8 mouse cellular contexts compared by ENCODE assay signal in genomic region chr4:150282631-150283334, GRCm38 (mm10). TPM values are rescaled to one million over a fixed set of nuclear protein-coding genes. Genes with fewer than 3 reads are reported as not detected.
DNase-seq lines count a peak whose midpoint lies in the region; ATAC-seq and TF ChIP-seq lines count a peak whose summit lies in the region.

No protein-coding gene starts in this region.

- H3K27me3 ChIP-seq in cerebellum, adult 2 months (ENCODE audit: control insufficient read depth, insufficient read depth, low read length), result no peaks in the 10 kb centered on the region
- H3K27me3 ChIP-seq in neural tube, embryonic 11.5 days (ENCODE audit: control insufficient read depth, insufficient read depth, low read length), result no peaks in the 10 kb centered on the region
- no peaks in the 10 kb centered on the region for H3K27me3 ChIP-seq in limb, embryonic 14.5 days (ENCODE audit: control insufficient read depth, insufficient read depth, low read length)
- no peaks in the 10 kb centered on the region for H3K27me3 ChIP-seq in stomach, embryonic 15.5 days (replicated peaks)

- 4% methylated on average over 5 of the region's 5 CpGs for WGBS in cerebellum, adult 2 months
- WGBS in neural tube, embryonic 11.5 days, result 13% methylated on average over 5 of the region's 5 CpGs
- WGBS in limb, embryonic 14.5 days, result 5% methylated on average over 5 of the region's 5 CpGs
- 6% methylated on average over 5 of the region's 5 CpGs for WGBS in stomach, embryonic 15.5 days

- TF ChIP-seq CTCF in cerebellum, adult 2 months (IDR thresholded peaks at IDR 0.05; ENCODE audit: borderline replicate concordance, insufficient read depth, low read depth, low read length), result no peak

- no peak for DNase-seq in cerebellum, adult 2 months
- no peak for DNase-seq in cerebellum, adult 8-10 months
- no peak for DNase-seq in neural tube, embryonic 11.5 days (ENCODE audit: low spot score)
- no peak for DNase-seq in neural tube, embryonic 10.5 days (ENCODE audit: extremely low spot score, low spot score)
- DNase-seq in limb, embryonic 14.5 days (ENCODE audit: low spot score), result no peak
- no peak for DNase-seq in right cerebral cortex, postnatal 14 days
- no peak for DNase-seq in right cerebral cortex, postnatal 36 days (ENCODE audit: low spot score in 2 of 2)

- no peak for ATAC-seq in neural tube, embryonic 11.5 days (ENCODE audit: insufficient read depth, low FRiP score, low TSS enrichment)
- ATAC-seq in limb, embryonic 14.5 days (ENCODE audit: low FRiP score, low read depth), result no peak
- ATAC-seq in stomach, embryonic 15.5 days (ENCODE audit: insufficient read depth, low FRiP score, low read depth), result no peak

- peak overlapping the region; percentile 43; the same call in 1 of the 2 replicates for H3K27ac ChIP-seq in cerebellum, adult 2 months (ENCODE audit: insufficient read depth, low read length)
- peak overlapping the region; percentile 63 for H3K27ac ChIP-seq in neural tube, embryonic 11.5 days (ENCODE audit: low read depth, low read length)
- peak overlapping the region; percentile 88; the same call in 1 of the 2 replicates for H3K27ac ChIP-seq in limb, embryonic 14.5 days (replicated peaks; ENCODE audit: low read depth, low read length)
- peak overlapping the region; percentile 97; the same call in 1 of the 2 replicates for H3K27ac ChIP-seq in stomach, embryonic 15.5 days

- no peaks in the 10 kb centered on the region for H3K36me3 ChIP-seq in neural tube, embryonic 11.5 days (ENCODE audit: control insufficient read depth, insufficient read depth, low read length)
- no peaks in the 10 kb centered on the region for H3K36me3 ChIP-seq in limb, embryonic 14.5 days (ENCODE audit: control insufficient read depth, insufficient read depth, low read length)
- H3K36me3 ChIP-seq in stomach, embryonic 15.5 days, result no peaks in the 10 kb centered on the region

- no peak for TF ChIP-seq POLR2A in cerebellum, adult 2 months (IDR thresholded peaks at IDR 0.05; ENCODE audit: borderline replicate concordance, insufficient read depth, low read length)
- no peak for TF ChIP-seq POLR2A in limb, embryonic 14.5 days (IDR thresholded peaks at IDR 0.05; ENCODE audit: borderline replicate concordance, extremely low read depth, insufficient read depth, insufficient read length)

- H3K4me3 ChIP-seq in cerebellum, adult 2 months (replicated peaks; ENCODE audit: insufficient read depth, low read depth, low read length), result peak overlapping the region; percentile 59
- H3K4me3 ChIP-seq in neural tube, embryonic 11.5 days (ENCODE audit: low read depth, low read length), result peak overlapping the region; percentile 97
- peak overlapping the region; percentile 83 for H3K4me3 ChIP-seq in limb, embryonic 14.5 days (replicated peaks; ENCODE audit: low read length)
- H3K4me3 ChIP-seq in stomach, embryonic 15.5 days (replicated peaks), result peak overlapping the region; percentile 99

- H3K4me2 ChIP-seq in neural tube, embryonic 11.5 days (ENCODE audit: low read depth), result peak overlapping the region; percentile 45
- H3K4me2 ChIP-seq in limb, embryonic 14.5 days (replicated peaks; ENCODE audit: low read depth, low read length, severe bottlenecking), result peak overlapping the region; percentile 71
- H3K4me2 ChIP-seq in stomach, embryonic 15.5 days, result peak overlapping the region; percentile 65

- H3K9ac ChIP-seq in neural tube, embryonic 11.5 days (ENCODE audit: low read length), result peak overlapping the region; percentile 98
- H3K9ac ChIP-seq in limb, embryonic 14.5 days (ENCODE audit: low read depth, low read length, severe bottlenecking), result peak overlapping the region; percentile 88
- peak overlapping the region; percentile 85; the same call in 1 of the 2 replicates for H3K9ac ChIP-seq in stomach, embryonic 15.5 days

- no peaks in the 10 kb centered on the region for H3K9me3 ChIP-seq in neural tube, embryonic 11.5 days (ENCODE audit: control insufficient read depth, low read length)
- no peaks in the 10 kb centered on the region for H3K9me3 ChIP-seq in limb, embryonic 14.5 days (ENCODE audit: control insufficient read depth, low read length)
- no peaks in the 10 kb centered on the region for H3K9me3 ChIP-seq in stomach, embryonic 15.5 days

- peaks cover 11% of the 10 kb centered on the region for H3K4me1 ChIP-seq in cerebellum, adult 2 months (ENCODE audit: control insufficient read depth, insufficient read depth, low read length)
- H3K4me1 ChIP-seq in neural tube, embryonic 11.5 days (ENCODE audit: control insufficient read depth, insufficient read depth, low read length), result peaks cover 8% of the 10 kb centered on the region; the same call in 1 of the 2 replicates
- H3K4me1 ChIP-seq in limb, embryonic 14.5 days (ENCODE audit: control insufficient read depth, insufficient read depth, low read length), result peaks cover 31% of the 10 kb centered on the region
- H3K4me1 ChIP-seq in stomach, embryonic 15.5 days, result peaks cover 10% of the 10 kb centered on the region

RNA-seq across cellular contexts. Expression of gene Rere, which starts 1.3 kb away (rescaled TPM):
- 69.1 and 73.2 TPM in 2 replicates for polyA plus RNA-seq in cerebellum, adult 2 months (2012; rRNA removed)
- polyA plus RNA-seq in neural tube, embryonic 11.5 days (2014; fragmentation: Nextera tagmentation; extraction: Ambion mirVana), result 51.5 and 52.0 TPM in 2 replicates
- 43.3 and 51.3 TPM in 2 replicates for polyA plus RNA-seq in limb, embryonic 14.5 days (2012; rRNA removed)
- 28.5 and 32.3 TPM in 2 replicates for polyA plus RNA-seq in limb, embryonic 14.5 days (2014; fragmentation: Nextera tagmentation; extraction: Ambion mirVana)
- 23.7 and 33.3 TPM in 2 replicates for polyA plus RNA-seq in stomach, embryonic 15.5 days (2015; fragmentation: Nextera tagmentation; extraction: Ambion mirVana)

RNA-seq across cellular contexts. Expression of gene Eno1, which starts 46.3 kb away (rescaled TPM):
- 918 and 961 TPM in 2 replicates for polyA plus RNA-seq in cerebellum, adult 2 months (2012; rRNA removed)
- 1,923 and 1,983 TPM in 2 replicates for polyA plus RNA-seq in neural tube, embryonic 11.5 days (2014; fragmentation: Nextera tagmentation; extraction: Ambion mirVana)
- polyA plus RNA-seq in limb, embryonic 14.5 days (2012; rRNA removed), result 675 and 907 TPM in 2 replicates
- 1,291 and 1,302 TPM in 2 replicates for polyA plus RNA-seq in limb, embryonic 14.5 days (2014; fragmentation: Nextera tagmentation; extraction: Ambion mirVana)
- polyA plus RNA-seq in stomach, embryonic 15.5 days (2015; fragmentation: Nextera tagmentation; extraction: Ambion mirVana), result 1,302 and 1,597 TPM in 2 replicates

Comparison
In these comparisons a context has a peak if more than half of its experiments do, and no peak if none do; other contexts are left out.
1. H3K27ac ChIP-seq: peak in every context shown above with its lines; median percentile 97 in stomach, embryonic 15.5 days; 88 in limb, embryonic 14.5 days; 63 in neural tube, embryonic 11.5 days; 43 in cerebellum, adult 2 months.